Mouse (Mus musculus) intestine, embryonic 14.5 days (tissue): Measurements from ENCODE around the gene Yy1. TPM values are rescaled to one million over a fixed set of nuclear protein-coding genes. Genes with fewer than 3 reads are reported as not detected.

Source experiments
- ATAC-seq: fragments of 200-750 bp; cut with Nextera tagmentation; replicated peaks from 2 replicates; pipeline ENCODE4 v1.8.0; 2017; ENCODE audit warnings: low read depth, moderate number of reproducible peaks, moderate TSS enrichment, moderate library complexity; ENCODE audit not compliant: low FRiP score, low TSS enrichment
- DNase-seq: peaks from one replicate; pipeline ENCODE4 v3.0.0-alpha.2; 2018; ENCODE audit warnings: low spot score
- H3K27ac ChIP-seq: fragments of 300-500 bp; sonication (generic); 2 replicates; pipeline ENCODE4 v1.5.1; 2014; ENCODE audit warnings: low read depth, mild to moderate bottlenecking, control low read depth
- H3K27me3 ChIP-seq: fragments of 300-500 bp; sonication (generic); replicated peaks from 2 replicates; pipeline ENCODE4 v1.6.1; 2014; ENCODE audit warnings: low read length, control low read depth; ENCODE audit not compliant: control insufficient read depth, insufficient read depth
- H3K36me3 ChIP-seq: fragments of 300-500 bp; sonication (generic); 2 replicates; pipeline ENCODE4 v1.6.1; 2014; ENCODE audit warnings: low read length, control low read depth; ENCODE audit not compliant: control insufficient read depth, insufficient read depth
- H3K4me1 ChIP-seq: fragments of 300-500 bp; sonication (generic); replicated peaks from 2 replicates; pipeline ENCODE4 v1.6.1; 2014; ENCODE audit warnings: low read length, control low read depth, mixed read lengths; ENCODE audit not compliant: control insufficient read depth, insufficient read depth
- H3K4me2 ChIP-seq: fragments of 300-500 bp; sonication (generic); 2 replicates; pipeline ENCODE4 v1.6.1; 2014; ENCODE audit warnings: low read length
- H3K4me3 ChIP-seq: fragments of 300-500 bp; sonication (generic); 2 replicates; pipeline ENCODE4 v1.5.1; 2014; ENCODE audit warnings: low read depth, low read length, control low read depth, mixed read lengths
- H3K9ac ChIP-seq: fragments of 300-500 bp; sonication (generic); 2 replicates; pipeline ENCODE4 v1.6.1; 2014; ENCODE audit warnings: mild to moderate bottlenecking, low read length
- H3K9me3 ChIP-seq: fragments of 300-500 bp; sonication (generic); 2 replicates; pipeline ENCODE4 v1.6.1; 2016; ENCODE audit warnings: low read length, control low read depth; ENCODE audit not compliant: control insufficient read depth
- WGBS: fragments of 180-500 bp; shearing (Covaris S2); extraction: QIAGEN DNeasy Blood & Tissue Kit; methylation state at CpG from one replicate; pipeline ENCODE4 v1.1.7; 2014; 5-methylcytosine and 5-hydroxymethylcytosine counted together
- polyA plus RNA-seq: library from polyadenylated mRNA; unstranded; fragments of >200 nt; fragmentation: Nextera tagmentation; extraction: Ambion mirVana; gene quantifications from 2 replicates; pipeline ENCODE4 v1.2.1, GENCODE M21; 2014

Gene Yy1
- polyA plus RNA-seq, 1 experiment from 2014 or later = 20.5 TPM

DNA sequence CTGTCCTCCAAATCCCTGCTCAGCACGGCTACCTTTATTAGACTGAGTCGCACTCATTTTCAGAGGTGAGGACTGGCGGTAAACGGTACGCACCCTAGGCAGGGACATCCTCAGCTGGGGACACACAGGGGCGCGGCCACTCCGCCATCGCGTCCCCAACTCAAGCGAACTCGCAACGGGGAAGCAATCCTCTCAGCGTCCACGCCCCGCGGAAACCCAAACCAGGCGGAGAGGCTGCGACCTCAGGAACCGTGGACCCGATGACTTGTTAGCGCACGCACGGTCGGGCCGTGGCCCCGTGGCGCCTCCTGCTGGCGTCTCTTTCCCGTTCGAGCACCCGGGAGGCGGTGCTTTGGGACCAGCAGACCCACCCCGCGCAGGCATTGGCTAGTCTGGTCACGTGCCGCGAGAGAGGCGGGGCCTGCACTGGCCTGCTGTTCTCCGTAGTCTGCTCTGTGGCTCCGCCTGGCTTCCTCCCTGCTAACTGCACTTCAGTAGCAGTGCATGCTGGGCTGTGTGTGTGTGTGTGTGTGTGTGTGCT, 35.0 kb upstream of the Yy1 start:
- DNase-seq = peak; percentile 99
- under 1% methylated on average over 41 of the region's 41 CpGs for WGBS
- Histone ChIP-seq H3K4me3 (peak overlapping the region; percentile 66), H3K9ac (peak overlapping the region; percentile 63), H3K4me1 (0 out of 2 replicates have a peak, but pooled peaks cover 2% of the 10 kb centered on the region), H3K4me2 (peak overlapping the region; percentile 88), H3K36me3 (no peaks in the 10 kb centered on the region), H3K27me3 (no peaks in the 10 kb centered on the region), H3K27ac (peak overlapping the region; percentile 51), H3K9me3 (no peaks in the 10 kb centered on the region)
- peak; percentile 98 for ATAC-seq

DNA sequence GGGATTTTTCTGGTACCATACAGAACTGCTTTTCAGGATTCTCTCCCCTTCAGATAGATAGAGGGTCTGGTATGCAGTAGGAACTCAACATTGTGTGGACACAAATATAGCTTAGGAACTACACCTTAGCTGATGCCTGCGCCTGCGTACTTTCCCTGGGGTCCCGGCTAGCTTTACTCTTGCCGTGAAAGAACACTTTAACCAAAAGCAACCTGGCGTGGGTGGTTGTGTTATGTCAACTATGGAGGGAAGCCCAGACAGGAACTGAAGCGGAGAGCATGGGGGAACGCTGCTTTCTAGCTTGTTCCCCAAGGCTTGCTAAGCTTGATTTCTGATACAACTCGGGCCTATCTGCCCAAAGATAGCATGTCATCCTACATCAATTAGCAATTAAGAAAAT, 34.5 kb upstream of the Yy1 start:
- WGBS = 69% methylated on average over 8 of the region's 8 CpGs

DNA sequence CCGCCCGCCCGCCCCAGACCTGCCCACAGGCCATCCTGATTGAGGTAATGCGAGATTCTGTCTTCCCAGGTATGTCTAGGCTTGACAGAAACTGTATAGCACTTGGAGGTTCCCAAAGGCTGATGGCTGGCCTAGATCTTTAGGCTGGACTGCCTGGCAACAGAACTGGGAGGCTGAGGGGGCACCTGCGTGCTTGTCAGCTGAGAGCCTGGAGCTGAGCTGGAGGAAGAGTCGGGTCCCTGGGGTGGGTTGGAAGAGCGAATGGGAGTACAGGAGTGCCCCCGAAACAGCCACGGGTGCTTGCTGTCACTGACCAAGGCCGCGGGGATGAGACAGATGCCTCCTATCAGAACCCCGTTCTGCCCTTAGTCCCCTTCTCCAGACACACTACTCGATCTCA, 34.1 kb upstream of the Yy1 start:
- H3K4me2 ChIP-seq = no peak overlapping the region
- no peak overlapping the region for H3K4me3 ChIP-seq
- no peak for DNase-seq
- ATAC-seq = no peak
- no peaks in the 10 kb centered on the region for H3K36me3 ChIP-seq
- no peak overlapping the region for H3K27ac ChIP-seq
- 0 out of 2 replicates have a peak, but pooled peaks cover 2% of the 10 kb centered on the region for H3K4me1 ChIP-seq
- H3K9ac ChIP-seq = no peak overlapping the region
- H3K9me3 ChIP-seq = no peaks in the 10 kb centered on the region
- 83% methylated on average over 13 of the region's 13 CpGs for WGBS
- no peaks in the 10 kb centered on the region for H3K27me3 ChIP-seq

More for the DNA sequence above, 34.5 kb upstream of the Yy1 start:
- DNase-seq = no peak
- H3K9ac ChIP-seq = no peak overlapping the region
- no peaks in the 10 kb centered on the region for H3K9me3 ChIP-seq
- no peak overlapping the region for H3K4me3 ChIP-seq
- H3K27ac ChIP-seq = no peak overlapping the region
- ATAC-seq = no peak
- peak overlapping the region; percentile 88; the same call in 1 of the 2 replicates for H3K4me2 ChIP-seq
- no peaks in the 10 kb centered on the region for H3K27me3 ChIP-seq
- H3K4me1 ChIP-seq = 0 out of 2 replicates have a peak, but pooled peaks cover 2% of the 10 kb centered on the region
- no peaks in the 10 kb centered on the region for H3K36me3 ChIP-seq

DNA sequence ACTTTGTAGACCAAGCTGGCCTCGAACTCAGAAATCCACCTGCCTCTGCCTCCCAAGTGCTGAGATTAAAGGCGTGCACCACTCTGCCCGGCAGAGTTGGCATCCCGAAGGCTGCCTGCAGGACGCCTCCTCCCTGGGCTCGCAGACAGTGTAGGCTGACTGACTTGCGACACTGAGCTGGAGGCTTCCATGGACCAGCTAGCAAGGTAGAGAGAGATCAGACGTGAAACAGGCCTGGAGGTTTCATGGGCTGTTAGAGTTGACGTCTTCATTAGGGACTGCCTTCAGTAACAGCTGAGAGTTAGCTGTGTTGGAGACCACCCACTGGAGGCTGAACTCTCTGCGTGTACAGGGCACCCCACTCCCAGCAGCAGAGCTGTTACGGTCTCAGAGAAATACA, 33.5 kb upstream of the Yy1 start:
- no peak for ATAC-seq
- DNase-seq = no peak

DNA sequence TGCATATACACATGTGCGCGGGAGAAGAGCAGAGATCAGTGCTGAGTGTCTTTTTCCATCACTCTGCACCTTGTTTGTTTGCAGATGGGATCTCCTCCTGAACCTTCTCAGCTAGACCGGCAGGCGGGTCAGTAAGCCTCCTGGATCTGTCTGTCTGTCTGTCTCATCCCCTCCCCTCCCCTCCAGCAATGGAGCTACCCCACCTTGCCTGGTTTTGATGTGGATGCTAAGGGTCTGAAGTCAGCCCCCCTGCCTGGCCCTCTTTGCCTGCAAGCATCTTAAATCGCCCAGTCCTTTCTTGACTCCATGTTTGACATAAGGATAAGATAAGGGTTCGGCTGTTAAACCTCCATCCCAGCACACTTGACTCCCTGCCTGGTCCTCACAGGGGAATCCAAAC, 32.8 kb upstream of the Yy1 start:
- no peak for DNase-seq
- Histone ChIP-seq H3K36me3 (no peaks in the 10 kb centered on the region), H3K4me1 (0 out of 2 replicates have a peak, but pooled peaks cover 2% of the 10 kb centered on the region), H3K27ac (no peak overlapping the region), H3K9ac (no peak overlapping the region), H3K27me3 (no peaks in the 10 kb centered on the region), H3K4me3 (no peak overlapping the region), H3K9me3 (no peaks in the 10 kb centered on the region), H3K4me2 (no peak overlapping the region)
- 73% methylated on average over 6 of the region's 6 CpGs for WGBS
- no peak for ATAC-seq

More for the DNA sequence above, 33.5 kb upstream of the Yy1 start:
- Histone ChIP-seq H3K9me3 (no peaks in the 10 kb centered on the region), H3K27me3 (no peaks in the 10 kb centered on the region), H3K9ac (no peak overlapping the region), H3K4me1 (0 out of 2 replicates have a peak, but pooled peaks cover 2% of the 10 kb centered on the region), H3K4me2 (no peak overlapping the region), H3K27ac (no peak overlapping the region), H3K4me3 (no peak overlapping the region), H3K36me3 (no peaks in the 10 kb centered on the region)
- 75% methylated on average over 11 of the region's 11 CpGs for WGBS

DNA sequence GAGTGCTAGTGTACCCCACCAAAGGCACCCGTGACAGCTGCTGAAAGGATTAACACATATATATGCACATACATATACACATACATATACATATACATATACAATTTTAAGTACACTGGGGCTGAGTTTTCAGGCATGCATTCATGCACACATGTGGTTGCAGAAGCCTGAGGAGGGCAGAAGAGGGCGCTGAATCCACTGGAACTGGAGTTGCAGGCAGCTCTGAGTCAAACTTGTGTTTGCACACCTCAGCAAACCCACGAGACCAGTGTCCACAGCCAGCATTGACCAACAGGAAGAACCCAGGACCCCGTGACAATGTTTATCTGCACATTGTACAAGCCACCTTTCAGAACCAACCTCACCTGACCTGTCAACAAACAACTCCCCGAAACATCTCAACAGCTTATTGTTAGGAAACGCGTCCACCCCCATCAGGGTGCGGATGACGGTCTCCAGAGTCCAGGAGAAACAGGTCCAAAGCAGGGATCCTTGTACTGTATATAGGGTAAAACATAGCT, 32.2 kb upstream of the Yy1 start:
- Histone ChIP-seq H3K9ac (no peak overlapping the region), H3K4me3 (no peak overlapping the region), H3K4me1 (peaks cover 6% of the 10 kb centered on the region; the same call in 1 of the 2 replicates), H3K9me3 (no peaks in the 10 kb centered on the region), H3K27ac (no peak overlapping the region), H3K36me3 (no peaks in the 10 kb centered on the region), H3K4me2 (no peak overlapping the region), H3K27me3 (no peaks in the 10 kb centered on the region)
- DNase-seq = no peak
- 69% methylated on average over 9 of the region's 9 CpGs for WGBS
- no peak for ATAC-seq

DNA sequence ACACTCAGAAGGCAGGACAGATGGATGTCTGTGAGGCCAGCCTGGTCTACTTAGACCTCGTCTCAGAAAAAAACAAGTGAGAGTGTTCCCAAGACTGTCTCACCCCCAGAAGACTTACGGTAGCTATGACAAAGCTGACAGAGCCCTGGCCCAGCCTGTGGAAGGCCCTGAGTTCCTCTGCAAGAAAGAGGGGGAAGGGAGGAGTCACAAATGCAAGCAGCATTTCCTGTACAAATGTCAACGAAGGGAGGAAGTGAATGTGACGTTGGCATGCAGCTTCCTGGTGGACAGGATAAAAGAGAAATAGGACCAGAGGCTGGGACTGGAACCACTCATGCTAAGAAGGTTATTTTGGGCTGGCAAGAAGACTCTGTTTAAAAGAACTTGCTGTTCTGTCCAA, 31.6 kb upstream of the Yy1 start:
- no peak overlapping the region for H3K4me3 ChIP-seq
- no peak overlapping the region for H3K9ac ChIP-seq
- H3K27ac ChIP-seq = no peak overlapping the region
- peaks cover 12% of the 10 kb centered on the region for H3K4me1 ChIP-seq
- no peaks in the 10 kb centered on the region for H3K9me3 ChIP-seq
- H3K36me3 ChIP-seq = no peaks in the 10 kb centered on the region
- WGBS = 41% methylated on average over 4 of the region's 4 CpGs
- DNase-seq = no peak
- no peaks in the 10 kb centered on the region for H3K27me3 ChIP-seq
- no peak for ATAC-seq
- no peak overlapping the region for H3K4me2 ChIP-seq

DNA sequence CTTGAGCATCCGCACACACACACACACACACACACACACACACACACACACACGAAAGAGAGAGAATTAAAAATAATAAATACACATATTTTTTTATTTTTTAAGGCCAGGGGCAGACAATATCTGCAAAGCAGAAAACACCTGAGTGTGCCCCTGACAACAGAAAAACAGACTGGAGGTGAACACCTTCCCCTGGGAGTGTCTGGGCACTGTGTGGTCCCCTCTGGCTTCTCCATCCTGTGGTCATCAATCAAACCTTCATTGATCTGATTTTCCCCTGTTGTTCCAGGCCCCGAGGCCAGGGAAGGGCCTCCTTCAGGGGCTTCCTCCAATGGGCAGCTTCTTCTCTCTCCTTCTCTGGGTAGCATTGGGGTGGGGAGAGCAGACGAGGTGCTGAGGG, 31.1 kb upstream of the Yy1 start:
- Histone ChIP-seq H3K27me3 (no peaks in the 10 kb centered on the region), H3K4me3 (no peak overlapping the region), H3K9me3 (no peaks in the 10 kb centered on the region), H3K4me2 (no peak overlapping the region), H3K27ac (no peak overlapping the region), H3K9ac (no peak overlapping the region), H3K4me1 (peaks cover 16% of the 10 kb centered on the region), H3K36me3 (no peaks in the 10 kb centered on the region)
- DNase-seq (no peak), ATAC-seq (no peak)
- 62% methylated on average over 4 of the region's 4 CpGs for WGBS
